Mouse (Mus musculus) cerebellum, adult 2 months (tissue): Measurements from ENCODE around the gene Olfr543.

Experiments
- CTCF ChIP-seq: fragments of 200-500 bp; IDR thresholded peaks from 2 replicates; pipeline ENCODE4 v1.5.1; 2011; ENCODE audit warnings: low read depth, mild to moderate bottlenecking, control low read depth, low read length, moderate library complexity, borderline replicate concordance; ENCODE audit not compliant: insufficient read depth
- POLR2A ChIP-seq: fragments of 200-500 bp; IDR thresholded peaks from 2 replicates; pipeline ENCODE4 v1.6.1; 2011; ENCODE audit warnings: low read length, control low read depth, borderline replicate concordance; ENCODE audit not compliant: insufficient read depth

GRCm38 (mm10) chr7:102476601-102477000 is 4.9 kb downstream of the Olfr543 start:
- no peak for TF ChIP-seq POLR2A
- no peak for TF ChIP-seq CTCF
